Mouse (Mus musculus) monocyte, adult 59 days (primary cell): ENCODE data around the gene Hmgn3. TPM values are rescaled to one million over a fixed set of nuclear protein-coding genes. Genes with fewer than 3 reads are reported as not detected.

Experiments used
- total RNA-seq, 2 experiments: library from RNA; stranded (reverse); gene quantifications; one replicate each; pipeline ENCODE4 v1.2.4; 2023

Gene Hmgn3
- 1 to 10 TPM; 3.2 to 7.1 TPM for total RNA-seq

DNA sequence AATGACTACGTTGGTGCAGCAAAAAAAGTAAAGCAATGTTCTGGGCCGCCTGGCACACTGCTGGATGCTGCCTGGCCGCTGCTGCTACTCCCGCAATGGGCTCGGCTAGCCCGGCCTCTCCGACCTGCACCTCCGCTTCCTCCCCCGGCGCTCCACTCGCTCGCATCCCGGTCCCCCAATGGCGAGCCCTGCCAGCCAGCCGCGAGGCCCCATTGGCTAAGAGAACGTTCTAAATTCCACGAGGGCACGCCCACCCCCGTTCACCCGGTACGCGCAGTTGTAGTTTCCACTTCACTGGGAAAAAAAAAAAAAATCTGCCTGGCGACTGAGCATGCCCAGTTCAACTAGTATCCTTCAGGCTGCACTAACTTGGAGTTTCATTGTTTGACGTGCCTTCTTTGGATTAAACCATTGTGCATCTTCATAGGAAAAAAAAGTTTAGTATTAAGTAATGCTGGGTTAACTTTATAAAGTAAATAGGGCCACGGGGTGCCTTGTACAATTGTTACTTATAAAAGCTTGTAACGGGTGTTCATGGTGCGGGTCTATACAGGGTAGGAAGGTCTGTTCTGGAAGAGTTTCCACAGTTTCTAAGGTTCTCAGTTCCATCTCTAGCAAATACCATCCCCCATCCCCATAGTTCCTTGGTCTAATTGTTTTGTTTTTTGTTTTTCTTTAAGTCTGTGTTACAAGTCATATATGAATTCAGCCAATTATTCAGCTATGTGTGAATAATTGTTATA is at the start of gene Hmgn3:
Gene Hmgn3 (minus strand): TSS at position 240 of the 743 bp plus-strand sequence.

Other genes with a start within 250 kb of the Hmgn3 start
- 100 to 1,000 TPM in 1 of 2 experiments, 10 to 100 TPM in 1; 95.7 to 104 TPM for gene Phip, start 171.2 kb downstream of the Hmgn3 start, total RNA-seq